Mouse (Mus musculus): ENCODE data around the gene Kcnd3. TPM values are rescaled to one million over a fixed set of nuclear protein-coding genes. Genes with fewer than 3 reads are reported as not detected.

Kcnd3 gene
- under 1 TPM; 0.05 to 0.14 TPM for total RNA-seq (2021)
- long read RNA-seq, experiment 1: 0 reads
- long read RNA-seq, experiment 2: 0 reads

DNA sequence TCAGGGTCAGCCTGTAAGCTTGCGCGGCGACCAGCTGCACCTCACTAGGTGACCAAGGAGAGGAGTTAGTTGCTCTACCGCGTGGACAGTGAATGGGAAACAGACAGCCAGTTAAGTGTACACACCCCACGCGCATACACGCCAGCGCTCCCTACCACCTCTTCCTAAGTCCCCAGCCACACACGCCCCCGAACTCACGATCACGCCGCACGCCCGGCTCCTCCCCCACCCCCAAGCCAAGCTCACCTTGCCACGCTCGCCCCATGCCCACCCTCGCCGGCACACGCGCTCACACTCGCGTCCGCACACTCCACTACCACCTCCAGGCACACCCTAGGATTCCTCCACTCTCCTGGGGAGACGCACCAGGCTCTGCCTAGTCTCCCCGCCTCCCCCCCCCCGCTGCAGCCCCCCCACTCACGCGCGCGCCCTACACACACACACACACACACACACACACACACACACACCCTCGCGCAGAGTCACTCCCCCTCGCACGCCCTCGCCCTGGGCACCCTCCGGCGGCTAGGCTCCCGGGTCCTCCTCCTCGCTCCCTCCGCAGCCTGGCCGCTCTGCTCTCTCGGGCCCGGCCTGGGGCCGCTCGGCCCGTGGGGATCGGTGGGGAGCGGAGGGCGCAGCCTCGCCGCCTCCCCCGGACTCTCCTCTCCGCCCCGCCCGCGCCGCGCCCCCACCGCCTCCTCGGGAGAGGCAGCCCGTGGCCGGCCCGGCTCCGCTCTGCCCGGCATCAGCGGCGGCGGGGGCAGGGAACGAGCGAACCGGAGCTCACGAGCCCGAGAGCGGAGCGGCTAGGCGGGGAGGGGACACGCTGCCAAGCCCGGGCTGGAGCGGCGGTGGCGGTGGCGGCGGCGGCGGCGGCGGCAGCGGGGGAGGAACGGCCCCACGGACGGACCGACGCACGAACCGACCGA lies at the start of gene Kcnd3:
TSS of gene Kcnd3 (plus strand) at position 704 of the 929 bp plus-strand sequence.
- DNase-seq (ENCODE audit: low spot score): peak; percentile 13

DNA sequence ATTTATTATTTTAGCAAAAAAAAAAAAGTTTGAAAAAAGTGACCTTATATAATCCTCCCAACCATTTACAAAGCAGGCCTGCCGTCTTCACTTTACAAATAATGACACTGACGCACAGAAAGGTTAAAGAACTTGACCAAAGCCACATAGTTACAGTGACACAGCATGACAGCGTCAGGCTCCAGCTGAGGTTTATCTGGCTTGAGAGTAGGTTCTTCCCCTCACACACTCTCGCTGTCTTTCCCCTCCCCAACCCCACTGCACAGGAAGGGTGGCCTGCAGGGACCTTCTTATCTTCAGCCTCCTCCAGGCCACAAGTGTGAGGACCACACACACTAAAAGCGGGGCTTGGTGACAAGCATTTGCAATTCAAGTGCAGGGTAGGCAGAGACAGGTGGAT lies 49.5 kb upstream of the Kcnd3 start:
- DNase-seq (ENCODE audit: low spot score): no peak

DNA sequence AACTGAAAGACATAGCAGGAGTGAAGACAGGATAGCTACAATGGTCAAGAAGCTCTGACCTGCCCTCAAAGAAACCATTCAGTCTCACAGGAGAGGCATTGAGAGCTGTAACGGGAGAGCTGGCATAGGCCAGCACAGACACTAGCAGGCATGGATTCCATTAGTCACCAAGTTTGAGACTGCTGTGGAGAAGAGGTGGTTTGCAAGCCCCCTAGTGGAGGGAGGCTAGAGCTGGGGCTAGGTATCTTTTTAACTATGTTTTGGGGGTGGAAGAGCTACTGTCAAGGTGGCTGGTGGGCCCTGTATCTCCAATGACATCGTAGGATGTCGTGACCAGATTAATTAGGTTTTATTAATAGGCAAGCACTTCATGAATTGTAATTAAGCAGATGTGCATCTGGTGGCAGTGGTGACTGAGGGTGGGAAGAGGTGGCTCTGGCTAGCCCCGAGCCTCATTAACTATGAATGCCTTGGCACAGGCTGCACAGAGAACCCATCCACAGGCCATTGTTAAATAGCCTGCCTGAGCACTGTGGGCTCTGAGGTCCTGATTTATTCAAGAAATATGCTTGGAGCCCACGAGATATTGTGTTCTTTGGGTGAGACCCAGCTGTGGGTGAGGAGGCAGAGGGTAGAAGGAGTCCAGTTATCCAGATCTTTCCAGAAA lies 48.6 kb upstream of the Kcnd3 start:
- no peak for DNase-seq (ENCODE audit: low spot score)

DNA sequence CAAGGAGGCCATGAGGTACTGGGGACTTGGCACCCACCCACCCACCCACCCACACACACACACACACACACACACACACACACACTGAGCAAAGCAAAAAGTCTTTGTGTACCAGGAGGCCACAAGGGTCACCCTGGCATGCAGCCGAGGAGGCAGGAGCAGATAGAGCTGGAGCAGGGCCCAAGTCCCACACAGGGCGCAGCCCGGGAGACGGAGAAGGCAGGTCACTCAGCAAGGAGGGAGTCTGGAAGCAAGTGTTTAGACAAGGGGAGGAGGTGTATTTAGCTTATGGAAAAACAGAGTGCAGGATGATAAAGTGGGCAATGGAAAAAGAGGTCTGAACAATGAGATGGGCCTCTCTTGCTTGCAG lies 48.1 kb upstream of the Kcnd3 start:
- no peak for DNase-seq (ENCODE audit: low spot score)

DNA sequence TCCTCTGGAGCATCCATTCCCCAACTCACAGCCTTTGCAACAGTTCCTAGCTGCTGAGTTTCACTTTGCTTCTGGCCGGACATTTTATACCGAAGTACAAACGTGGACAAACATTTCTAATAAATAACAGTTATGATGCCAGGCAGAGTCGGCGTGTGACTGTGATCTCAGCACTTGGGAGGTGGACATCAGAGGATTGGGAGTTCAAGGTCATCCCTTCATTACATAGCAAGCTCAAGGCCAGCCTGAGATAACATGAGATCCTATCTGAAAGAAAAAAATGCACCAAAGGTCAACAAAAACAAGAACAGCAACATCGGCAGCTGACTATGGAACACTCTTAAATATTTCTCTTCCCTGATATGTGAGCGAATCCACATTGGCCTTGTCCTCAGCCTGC lies 46.6 kb upstream of the Kcnd3 start:
- DNase-seq (ENCODE audit: low spot score): no peak

DNA sequence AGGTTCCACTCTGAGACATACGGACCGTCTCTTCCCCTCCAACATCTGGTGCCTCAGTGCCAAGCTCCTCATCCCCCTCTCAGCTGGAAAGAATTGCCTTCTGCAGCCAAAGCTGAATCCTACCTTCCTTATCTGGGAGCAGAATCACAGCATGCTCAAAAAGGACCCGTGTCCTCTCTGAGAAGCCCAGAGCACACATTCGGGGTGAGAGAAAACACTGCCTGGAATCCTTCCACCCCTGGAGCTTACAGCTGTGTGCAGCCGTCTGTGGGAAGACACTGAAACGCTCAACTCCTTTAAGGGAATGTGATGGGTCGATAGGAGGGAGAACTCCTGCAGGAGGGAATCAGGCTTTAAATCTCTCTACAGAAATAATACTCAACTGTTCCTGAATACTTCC lies 46.1 kb upstream of the Kcnd3 start:
- DNase-seq (ENCODE audit: low spot score): no peak

DNA sequence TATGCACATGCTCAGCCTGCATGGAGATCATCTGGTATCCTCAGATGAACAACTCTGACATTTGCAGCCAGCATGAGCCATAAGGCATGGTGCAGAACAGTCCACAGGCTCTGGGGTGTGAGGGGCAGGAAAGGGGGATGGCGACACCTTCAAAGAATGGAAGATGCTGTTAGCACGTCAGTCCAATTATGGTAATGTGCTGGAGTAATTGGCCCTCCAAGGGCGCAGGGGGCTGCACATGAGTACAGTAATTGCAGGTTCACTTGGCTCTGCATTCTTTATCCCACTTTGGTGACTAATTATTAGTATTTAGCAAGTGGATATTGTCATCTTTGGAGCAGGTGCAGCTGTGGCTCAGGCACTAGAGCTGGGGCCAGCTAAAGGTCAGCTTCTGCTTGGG lies 43.9 kb upstream of the Kcnd3 start:
- DNase-seq (ENCODE audit: low spot score): no peak

DNA sequence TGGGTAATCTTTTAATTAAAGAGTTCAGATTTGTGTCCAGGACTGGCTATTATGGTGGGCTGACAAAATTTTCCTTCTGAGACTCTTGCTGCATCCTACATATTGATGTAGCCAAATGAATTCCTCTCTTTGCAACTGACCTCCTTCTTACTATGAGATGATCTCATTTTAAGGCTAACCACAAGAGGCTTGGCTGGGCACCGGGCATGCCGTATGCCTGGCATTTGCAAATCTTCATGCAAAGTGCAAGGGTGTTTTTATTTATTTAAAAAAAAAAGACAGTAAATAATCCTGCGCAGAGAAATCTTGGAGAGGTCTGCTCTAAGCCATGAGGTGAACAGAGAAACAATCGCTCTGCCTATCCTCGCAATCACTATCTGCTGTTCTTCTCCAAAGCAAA lies 41.3 kb upstream of the Kcnd3 start:
- DNase-seq (ENCODE audit: low spot score): no peak

DNA sequence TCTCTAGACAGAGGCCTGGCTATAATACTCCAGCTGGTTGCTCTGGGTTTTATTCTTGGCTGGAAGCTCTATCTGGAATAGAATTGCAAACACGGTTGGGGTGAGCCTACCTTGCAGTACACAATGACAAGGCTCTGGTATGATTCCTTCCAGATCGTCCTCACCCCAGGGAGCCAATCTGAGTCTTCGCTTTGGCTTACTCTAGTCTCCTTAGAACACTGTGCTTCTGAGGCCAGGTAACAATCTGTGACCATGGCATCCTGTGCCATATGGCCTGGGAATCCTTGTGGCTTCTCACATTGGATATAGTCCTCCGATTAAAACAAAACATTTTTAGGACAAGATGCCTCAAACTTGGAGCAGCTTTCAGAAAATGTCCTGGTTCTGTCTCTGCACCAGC lies 40.4 kb upstream of the Kcnd3 start:
- DNase-seq (ENCODE audit: low spot score): no peak

DNA sequence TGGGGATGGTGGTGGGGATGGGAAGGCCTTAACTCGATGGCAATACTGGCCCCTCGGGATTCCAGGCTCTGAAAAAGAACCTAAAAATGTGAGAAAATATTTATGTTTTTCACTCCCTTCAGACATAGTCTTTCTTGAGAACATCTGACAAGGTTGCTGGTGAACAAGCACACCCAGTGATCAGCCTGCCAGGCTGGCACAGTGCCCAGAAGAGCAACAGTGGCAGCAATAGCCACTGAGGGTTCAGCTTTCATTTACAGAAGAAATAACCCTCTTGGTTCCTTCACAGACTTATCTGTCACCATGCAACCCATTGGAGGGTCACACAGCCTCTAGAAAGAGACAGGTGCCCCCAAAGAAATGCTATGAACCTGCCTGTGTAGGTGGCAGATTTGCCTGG lies 39.9 kb upstream of the Kcnd3 start:
- DNase-seq (ENCODE audit: low spot score): no peak

DNA sequence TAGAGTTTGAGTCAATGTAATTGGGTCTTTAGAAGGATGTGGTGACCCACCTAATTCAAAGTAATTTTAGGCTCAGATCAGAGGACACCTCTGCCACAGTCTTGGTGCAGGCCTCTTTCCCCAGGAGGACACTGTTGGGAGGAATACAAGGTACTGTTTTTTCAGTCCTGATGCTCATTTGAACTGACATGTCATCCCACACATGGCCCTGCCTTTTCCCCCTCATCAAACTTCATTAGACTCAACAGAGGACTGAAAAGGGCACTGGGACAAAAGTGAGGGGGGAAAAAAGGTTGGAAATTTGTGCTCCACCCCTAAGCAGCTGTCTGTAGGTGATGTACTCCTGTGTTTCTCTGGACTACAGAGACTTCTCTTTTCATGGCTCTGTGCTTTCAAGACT lies 39.4 kb upstream of the Kcnd3 start:
- no peak for DNase-seq (ENCODE audit: low spot score)

DNA sequence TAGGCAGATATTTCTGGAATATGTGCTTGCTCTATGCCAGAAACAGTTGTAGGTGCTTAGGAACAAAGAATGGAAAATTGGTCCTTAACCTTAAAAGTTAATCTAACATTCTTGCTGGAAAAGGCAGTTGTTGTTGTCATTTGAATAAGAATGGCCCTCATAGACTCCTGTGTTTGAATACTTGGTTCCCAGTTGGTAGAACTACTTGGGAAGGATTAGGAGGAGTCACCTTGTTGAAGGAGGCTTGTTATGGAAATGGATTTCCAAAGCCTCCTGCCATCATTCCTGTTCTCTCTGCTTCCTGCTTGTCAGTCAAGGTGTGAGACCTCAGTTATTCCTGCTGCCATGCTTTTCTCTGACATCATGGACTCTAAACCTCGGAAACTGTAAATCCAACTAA lies 33.7 kb upstream of the Kcnd3 start:
- no peak for DNase-seq (ENCODE audit: low spot score)

DNA sequence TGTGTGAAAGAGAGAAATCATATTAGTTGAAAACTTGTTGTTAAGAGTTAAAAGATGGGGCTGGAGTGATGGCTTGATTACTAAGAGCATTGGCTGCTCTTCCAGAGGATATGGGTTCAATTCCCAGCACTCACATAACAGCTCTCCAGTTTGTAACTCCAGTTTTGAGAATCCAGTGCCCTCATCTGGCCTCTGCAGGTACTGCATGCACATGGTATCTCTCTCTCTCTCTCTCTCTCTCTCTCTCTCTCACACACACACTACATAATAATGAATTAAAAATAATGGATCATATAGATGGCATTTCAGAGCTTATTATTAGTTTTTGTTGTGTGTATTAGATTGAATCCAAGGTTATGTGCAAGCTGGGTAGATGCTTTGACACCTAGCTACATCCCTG lies 29.7 kb upstream of the Kcnd3 start:
- no peak for DNase-seq (ENCODE audit: low spot score)

DNA sequence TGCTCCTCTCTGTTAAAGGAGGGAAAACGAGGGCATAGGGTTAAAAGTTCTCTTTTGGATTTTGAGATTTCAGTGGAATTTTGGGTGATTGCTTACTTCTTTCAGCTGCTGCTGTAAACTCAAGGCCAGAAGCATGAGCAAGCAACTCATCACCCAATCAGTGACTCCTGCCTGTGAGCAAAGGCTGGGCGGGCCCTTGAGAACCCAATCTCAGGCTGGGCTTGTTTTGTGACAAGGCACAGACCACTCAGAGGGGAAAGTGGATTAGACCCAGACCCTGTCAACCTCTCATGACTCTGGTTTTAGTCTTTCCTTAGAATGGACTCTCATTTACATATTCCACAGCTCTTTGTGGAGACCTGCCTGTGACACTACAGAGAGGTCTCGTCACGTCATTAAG lies 28.7 kb upstream of the Kcnd3 start:
- DNase-seq (ENCODE audit: low spot score): no peak

DNA sequence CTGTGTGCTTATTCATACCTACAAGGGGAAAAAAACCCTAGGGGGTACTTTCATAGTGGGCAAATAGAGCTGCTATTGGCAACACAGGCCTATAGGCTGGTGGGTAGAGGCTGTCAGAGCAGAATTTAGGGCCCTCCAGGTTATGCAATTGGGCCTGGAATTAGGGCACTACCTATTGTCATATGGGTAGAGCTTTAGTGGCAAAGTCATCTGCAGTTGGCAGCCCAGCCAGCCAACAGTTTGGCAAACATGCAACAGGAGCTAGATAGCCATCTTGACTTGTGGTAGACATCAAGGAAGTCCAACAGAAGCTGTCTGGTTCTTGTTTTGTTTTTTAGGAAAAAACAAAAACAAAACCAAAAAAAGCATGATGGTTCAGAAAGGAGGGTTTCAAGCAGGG lies 23.5 kb upstream of the Kcnd3 start:
- DNase-seq (ENCODE audit: low spot score): no peak

DNA sequence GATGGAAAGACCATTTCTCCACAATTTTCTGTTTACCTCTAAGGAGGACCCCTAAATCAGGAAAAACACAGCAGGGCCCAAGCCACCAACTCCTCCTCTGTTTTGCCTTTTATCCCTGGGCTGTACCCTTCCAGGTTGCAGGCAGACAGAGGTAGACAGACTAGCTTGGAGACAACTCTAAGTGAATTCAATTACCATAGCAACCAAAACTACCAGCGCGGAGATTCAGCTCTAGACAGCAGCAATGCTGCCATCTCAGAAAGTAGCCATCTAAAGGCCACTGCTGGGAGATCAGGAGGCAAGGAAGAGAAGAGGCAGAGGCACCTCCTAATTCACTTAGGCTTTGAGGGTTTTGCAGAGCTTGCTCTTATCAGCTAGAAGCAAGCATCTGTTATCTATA lies 15.7 kb upstream of the Kcnd3 start:
- DNase-seq (ENCODE audit: low spot score): no peak

DNA sequence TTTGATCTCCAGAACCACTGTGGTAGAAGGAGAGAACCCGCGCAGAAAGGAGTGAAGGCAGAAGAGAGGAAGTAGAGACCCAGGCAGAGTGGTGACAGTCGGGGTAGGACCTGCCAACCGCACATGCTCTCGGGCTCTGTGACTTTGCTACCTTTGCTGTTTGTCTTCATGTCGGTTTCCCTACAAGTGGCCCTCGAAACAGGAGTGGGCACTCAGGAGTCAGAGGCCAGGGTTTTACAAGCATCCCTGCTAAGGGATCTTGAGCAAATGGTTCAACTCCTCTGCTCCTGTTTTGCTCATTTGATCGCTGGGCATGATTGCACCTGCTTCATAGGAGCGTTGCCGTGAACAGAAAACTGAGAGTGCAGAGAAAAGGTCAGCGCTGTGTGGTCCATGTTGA lies 15.2 kb upstream of the Kcnd3 start:
- DNase-seq (ENCODE audit: low spot score): no peak

DNA sequence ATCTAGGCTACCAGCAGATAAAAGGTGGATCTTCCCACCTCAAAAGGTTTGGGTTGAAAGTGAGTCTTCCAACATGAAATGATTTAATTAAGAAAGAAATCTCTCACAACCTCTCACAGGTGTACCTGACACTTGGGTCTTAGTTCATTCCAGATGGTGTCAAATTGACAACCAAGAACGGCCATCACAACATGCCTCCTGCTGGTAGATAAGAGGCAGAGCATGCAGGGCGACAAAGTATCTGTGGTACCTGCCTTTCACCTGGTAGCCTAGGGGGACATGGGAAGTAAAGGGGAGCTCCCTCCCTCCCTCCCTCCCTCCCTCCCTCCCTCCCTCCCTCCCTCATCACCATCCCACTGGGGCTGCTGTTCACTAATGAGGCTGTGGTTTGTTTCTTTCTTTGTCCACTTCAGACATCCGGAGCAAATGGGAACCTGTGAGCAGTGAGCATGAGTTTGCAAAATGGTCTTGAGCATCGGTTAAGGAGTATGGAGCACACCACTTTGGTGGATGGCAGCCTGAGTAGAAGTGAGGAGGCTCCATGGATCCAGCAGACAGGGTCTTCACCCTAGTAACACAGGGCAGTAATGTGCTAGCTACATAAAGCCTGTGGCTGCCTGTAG lies 11.1 kb upstream of the Kcnd3 start:
- DNase-seq (ENCODE audit: low spot score): no peak

DNA sequence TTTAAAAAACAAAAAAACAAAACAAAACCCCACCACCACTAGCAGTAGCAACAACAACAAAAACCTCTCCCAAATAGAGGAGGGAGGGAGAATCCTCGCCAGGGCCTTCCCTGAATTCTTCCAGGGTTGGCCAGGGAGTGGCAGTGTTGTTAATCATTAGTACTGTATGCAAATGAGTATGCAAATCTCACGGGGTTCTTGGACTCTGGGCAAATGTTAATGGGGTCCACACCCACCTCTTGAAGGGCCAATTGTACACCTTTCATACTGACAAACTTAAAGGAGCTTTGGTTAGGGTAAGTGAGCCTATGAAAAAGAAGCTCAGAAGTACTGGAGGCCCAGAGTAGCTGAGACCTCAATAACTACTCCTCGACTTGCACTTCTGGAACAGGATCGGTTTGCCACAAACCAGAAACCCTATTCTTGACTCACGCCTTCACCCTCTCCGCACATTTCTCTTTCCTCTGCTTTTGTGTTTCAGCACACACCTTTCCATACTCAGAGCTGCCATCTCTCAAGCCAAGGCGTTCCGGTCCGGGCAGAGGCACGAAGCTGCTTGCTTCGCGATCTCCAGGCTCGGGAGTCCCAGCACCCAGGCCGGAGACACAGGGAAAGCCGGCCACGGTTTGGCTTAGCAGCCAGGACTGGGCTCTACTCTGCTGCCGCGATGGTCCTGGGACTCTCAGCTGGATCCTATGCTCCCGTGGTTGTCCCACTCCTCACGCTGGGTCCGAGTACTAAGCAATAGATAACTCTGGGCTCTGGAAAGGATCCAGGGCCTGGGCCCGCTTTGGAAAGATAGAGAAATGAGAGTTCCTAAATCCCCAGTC lies 1.3 kb upstream of the Kcnd3 start:
- peak; percentile 8 for DNase-seq (ENCODE audit: low spot score)

DNA sequence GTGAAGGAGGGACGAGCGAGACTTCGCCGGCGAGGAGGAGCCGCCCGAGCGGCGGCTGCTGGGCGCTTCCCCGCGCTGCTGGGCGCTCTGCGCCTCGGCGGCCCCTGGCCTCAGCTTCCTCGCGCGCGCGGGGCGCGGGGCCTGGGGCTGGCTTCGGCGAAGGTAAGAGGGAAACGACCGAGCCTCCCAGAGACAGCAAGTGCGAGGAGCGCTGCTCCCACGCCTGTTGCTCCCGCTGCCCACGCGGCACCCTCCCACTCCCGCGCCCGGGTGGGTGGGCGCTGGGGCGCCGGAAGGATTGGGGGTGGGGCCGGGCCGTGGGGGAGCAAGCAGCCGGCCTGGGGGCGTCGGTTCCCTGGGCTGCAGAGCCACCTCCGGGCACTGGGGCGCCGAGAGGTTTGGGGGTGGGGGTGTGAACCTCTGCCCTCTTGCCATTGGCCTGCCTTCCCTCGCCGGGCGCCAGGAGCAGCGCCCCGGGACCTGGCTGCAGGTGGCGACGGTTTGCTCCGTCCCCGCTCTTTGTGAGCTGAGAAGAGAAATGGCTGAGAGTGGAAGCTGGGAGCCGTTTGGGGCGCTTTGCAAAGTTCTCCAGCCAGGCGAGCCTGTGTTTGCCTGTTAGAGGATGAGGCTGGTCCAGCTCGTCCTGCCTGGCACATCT lies 555 bp downstream of the Kcnd3 start:
- no peak for DNase-seq (ENCODE audit: low spot score)

Data from gastrocnemius, adult 18-20 months (tissue).